Mouse (Mus musculus): ENCODE data around the gene Itpr2. TPM values are rescaled to one million over a fixed set of nuclear protein-coding genes. Genes with fewer than 3 reads are reported as not detected.
"Not testable (repeated sequence)": the region's sequence is repeated elsewhere in the genome, so short reads cannot be mapped to it uniquely, and the experiment has no call there.

Itpr2 gene
- polyA plus RNA-seq, 2 experiments, result 0.64 to 1.7 TPM

DNA sequence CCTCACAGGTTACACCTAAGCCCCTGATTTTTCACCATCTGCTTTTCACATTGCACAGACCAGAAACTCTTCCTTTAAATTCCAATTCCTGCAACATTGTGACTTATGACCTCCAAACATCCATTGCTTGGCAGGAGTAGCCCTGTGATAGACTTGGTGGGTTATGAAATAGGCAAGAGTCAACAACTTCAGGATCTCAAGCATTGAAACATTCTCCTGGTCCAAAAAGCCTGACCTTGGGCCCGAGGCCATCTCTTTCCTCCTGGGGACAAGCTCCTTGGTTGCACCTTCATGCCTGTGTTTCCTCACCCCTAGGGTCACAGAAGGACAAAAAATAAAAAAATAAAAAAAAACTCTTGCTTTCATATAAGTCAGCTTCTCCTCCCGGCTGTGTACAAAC is 32.1 kb downstream of the Itpr2 start:
- no peak overlapping the region for H3K4me2 ChIP-seq (ENCODE audit: low read depth)
- H3K27ac ChIP-seq, result no peak overlapping the region
- H3K36me3 ChIP-seq (replicated peaks; ENCODE audit: control insufficient read depth, insufficient read depth, low read depth), result no peaks in the 10 kb centered on the region
- WGBS (ENCODE audit: insufficient replicate concordance), result 55% methylated on average over 2 of the region's 2 CpGs
- H3K4me3 ChIP-seq (ENCODE audit: insufficient read depth in 1 of 2, low read depth in 2 of 2, low read length in 2 of 2), result no peak overlapping the region
- TF ChIP-seq EP300 (IDR thresholded peaks at IDR 0.05; ENCODE audit: low read depth), result no peak
- TF ChIP-seq CTCF (IDR thresholded peaks at IDR 0.05; ENCODE audit: low read depth), result no peak
- DNase-seq (ENCODE audit: low read depth in 3 of 3, low spot score in 3 of 3) (no peak), ATAC-seq (ENCODE audit: insufficient read depth) (no peak)
- no peaks in the 10 kb centered on the region for H3K9me3 ChIP-seq (ENCODE audit: control insufficient read depth, low read length)
- no peaks in the 10 kb centered on the region for H3K4me1 ChIP-seq (replicated peaks; ENCODE audit: control insufficient read depth in 2 of 2, insufficient read depth in 2 of 2, low read length in 1 of 2)
- no peaks in the 10 kb centered on the region for H3K27me3 ChIP-seq (ENCODE audit: control insufficient read depth, insufficient read depth, low read length)
- no peak overlapping the region for H3K9ac ChIP-seq (replicated peaks)

DNA sequence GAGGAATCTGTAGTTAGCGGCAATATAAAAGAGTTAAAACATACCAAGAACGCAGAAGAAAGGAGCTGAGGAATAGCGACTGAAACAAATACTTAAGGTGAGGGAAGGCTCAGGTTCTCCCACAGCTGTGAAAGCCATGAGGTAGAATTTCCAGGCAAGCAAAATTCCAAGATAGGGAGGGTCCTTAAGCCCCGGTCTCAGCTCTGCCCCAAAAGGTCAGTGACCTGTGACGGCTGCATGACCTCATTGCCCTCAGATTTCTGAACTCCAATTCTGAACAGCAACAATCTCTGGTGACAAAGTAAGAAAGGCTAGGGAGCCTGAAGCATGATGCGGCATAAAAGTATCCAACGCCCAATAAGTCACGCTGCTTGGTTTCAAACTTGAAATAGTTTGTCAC is 33.7 kb downstream of the Itpr2 start:
- Histone ChIP-seq H3K36me3 (replicated peaks; ENCODE audit: control insufficient read depth, insufficient read depth, low read depth) (no peaks in the 10 kb centered on the region), H3K27me3 (ENCODE audit: control insufficient read depth, insufficient read depth, low read length) (no peaks in the 10 kb centered on the region)
- TF ChIP-seq CTCF (IDR thresholded peaks at IDR 0.05; ENCODE audit: low read depth) (no peak), EP300 (IDR thresholded peaks at IDR 0.05; ENCODE audit: low read depth) (no peak)

DNA sequence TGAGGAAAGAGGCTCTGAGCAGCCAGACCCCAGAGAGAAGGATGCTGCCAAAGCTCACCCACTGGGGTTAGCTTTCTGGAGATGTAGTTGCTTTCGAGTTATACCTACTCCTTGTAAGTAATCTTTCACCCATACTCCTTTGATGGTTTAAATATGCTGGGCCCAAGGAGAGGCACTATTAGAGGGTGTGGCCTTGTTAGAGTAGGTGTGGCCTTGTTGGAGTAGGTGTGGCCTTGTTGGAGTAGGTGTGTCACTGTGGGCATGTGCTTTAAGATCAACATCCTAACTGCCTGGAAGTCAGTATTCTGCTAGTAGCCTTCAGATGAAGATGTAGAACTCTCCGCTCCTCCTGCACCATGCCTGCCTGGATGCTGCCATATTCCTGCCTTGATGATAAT is 37.4 kb downstream of the Itpr2 start:
- H3K27ac ChIP-seq; H3K27me3 ChIP-seq (ENCODE audit: control insufficient read depth, insufficient read depth, low read length); H3K4me3 ChIP-seq (ENCODE audit: insufficient read depth in 1 of 2, low read depth in 2 of 2, low read length in 2 of 2); H3K9me3 ChIP-seq (ENCODE audit: control insufficient read depth, low read length); H3K36me3 ChIP-seq (replicated peaks; ENCODE audit: control insufficient read depth, insufficient read depth, low read depth); H3K4me1 ChIP-seq (replicated peaks; ENCODE audit: control insufficient read depth in 2 of 2, insufficient read depth in 2 of 2, low read length in 1 of 2); H3K4me2 ChIP-seq (ENCODE audit: low read depth); H3K9ac ChIP-seq (replicated peaks); DNase-seq (ENCODE audit: low read depth in 3 of 3, low spot score in 3 of 3): not testable (repeated sequence)
- ATAC-seq (ENCODE audit: insufficient read depth), result peak; percentile 47; the same call in 1 of the 2 replicates
- WGBS (ENCODE audit: insufficient replicate concordance), result 87% methylated on average over 2 of the region's 2 CpGs

More for the DNA sequence above, 33.7 kb downstream of the Itpr2 start:
- no peak overlapping the region for H3K9ac ChIP-seq (replicated peaks)
- ATAC-seq (ENCODE audit: insufficient read depth), result no peak
- H3K4me2 ChIP-seq (ENCODE audit: low read depth), result no peak overlapping the region
- DNase-seq (ENCODE audit: low read depth in 3 of 3, low spot score in 3 of 3), result no peak
- no peaks in the 10 kb centered on the region for H3K4me1 ChIP-seq (replicated peaks; ENCODE audit: control insufficient read depth in 2 of 2, insufficient read depth in 2 of 2, low read length in 1 of 2)
- no peak overlapping the region for H3K27ac ChIP-seq
- no peak overlapping the region for H3K4me3 ChIP-seq (ENCODE audit: insufficient read depth in 1 of 2, low read depth in 2 of 2, low read length in 2 of 2)
- H3K9me3 ChIP-seq (ENCODE audit: control insufficient read depth, low read length), result no peaks in the 10 kb centered on the region
- 71% methylated on average over 8 of the region's 8 CpGs for WGBS (ENCODE audit: insufficient replicate concordance)

DNA sequence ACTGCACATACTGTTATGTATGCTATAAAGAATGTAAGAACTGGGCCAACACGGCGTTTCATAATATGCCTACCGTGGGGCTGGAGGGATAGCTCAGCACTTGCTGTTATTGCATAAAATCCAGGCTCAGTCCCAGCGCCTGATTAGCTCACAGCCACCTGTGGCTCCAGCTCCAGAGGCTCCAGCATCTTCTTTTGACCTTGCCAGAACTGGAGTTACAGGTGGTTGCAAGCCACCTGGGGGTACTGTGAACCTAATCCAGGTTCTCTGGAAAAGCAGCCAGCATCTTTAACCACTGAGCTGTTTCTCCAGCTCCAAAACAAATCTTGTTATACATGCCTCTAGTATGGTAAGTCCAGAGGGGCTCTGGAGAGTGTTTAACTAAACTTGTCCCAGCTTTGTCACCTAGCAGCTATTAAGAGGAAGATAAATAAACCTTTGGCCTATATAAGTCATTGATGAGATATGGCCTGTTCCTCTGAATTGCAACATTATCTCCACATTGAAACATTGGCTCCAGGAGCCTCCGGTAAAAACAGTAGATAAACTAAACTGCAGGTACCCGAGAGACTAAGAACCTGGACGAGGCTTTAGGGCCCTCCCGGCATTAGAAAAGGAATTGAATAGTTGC is 37.9 kb downstream of the Itpr2 start:
- Histone ChIP-seq H3K36me3 (replicated peaks; ENCODE audit: control insufficient read depth, insufficient read depth, low read depth) (no peaks in the 10 kb centered on the region), H3K27me3 (ENCODE audit: control insufficient read depth, insufficient read depth, low read length) (no peaks in the 10 kb centered on the region), H3K27ac (no peak overlapping the region), H3K9ac (replicated peaks) (no peak overlapping the region), H3K4me3 (ENCODE audit: insufficient read depth in 1 of 2, low read depth in 2 of 2, low read length in 2 of 2) (no peak overlapping the region), H3K4me1 (replicated peaks; ENCODE audit: control insufficient read depth in 2 of 2, insufficient read depth in 2 of 2, low read length in 1 of 2) (no peaks in the 10 kb centered on the region), H3K9me3 (ENCODE audit: control insufficient read depth, low read length) (no peaks in the 10 kb centered on the region), H3K4me2 (ENCODE audit: low read depth) (no peak overlapping the region)
- ATAC-seq (ENCODE audit: insufficient read depth) (no peak; the same call in 1 of the 2 replicates), DNase-seq (ENCODE audit: low read depth in 3 of 3, low spot score in 3 of 3) (no peak)
- TF ChIP-seq EP300 (IDR thresholded peaks at IDR 0.05; ENCODE audit: low read depth) (no peak), CTCF (IDR thresholded peaks at IDR 0.05; ENCODE audit: low read depth) (no peak)
- WGBS (ENCODE audit: insufficient replicate concordance), result 60% methylated on average over 8 of the region's 8 CpGs

DNA sequence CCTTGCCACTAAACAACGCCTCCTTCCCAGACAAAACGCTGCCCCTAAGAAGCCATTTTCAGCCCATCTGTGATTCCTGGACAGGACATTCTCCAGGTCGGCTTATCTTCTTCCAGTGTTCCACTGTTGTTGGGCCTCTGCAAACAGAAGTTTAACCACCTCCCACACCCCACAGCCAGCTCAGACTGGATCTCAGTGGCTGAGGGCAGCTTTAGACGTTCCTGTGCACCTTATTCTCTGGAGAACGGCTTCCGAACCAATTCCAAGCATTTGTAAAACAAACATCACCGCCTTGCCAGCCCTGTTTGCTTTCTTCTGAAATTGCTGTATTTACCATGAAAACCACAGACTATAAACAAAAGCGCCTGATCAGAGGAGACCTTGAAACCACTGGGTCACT is 41.1 kb downstream of the Itpr2 start:
- Histone ChIP-seq H3K4me1 (replicated peaks; ENCODE audit: control insufficient read depth in 2 of 2, insufficient read depth in 2 of 2, low read length in 1 of 2) (peaks cover 0 to 2% of the 10 kb centered on the region in 2 experiments; a peak in 2 of 4 replicates), H3K27ac (no peak overlapping the region), H3K9ac (replicated peaks) (no peak overlapping the region), H3K27me3 (ENCODE audit: control insufficient read depth, insufficient read depth, low read length) (no peaks in the 10 kb centered on the region), H3K9me3 (ENCODE audit: control insufficient read depth, low read length) (no peaks in the 10 kb centered on the region), H3K4me2 (ENCODE audit: low read depth) (no peak overlapping the region), H3K36me3 (replicated peaks; ENCODE audit: control insufficient read depth, insufficient read depth, low read depth) (no peaks in the 10 kb centered on the region), H3K4me3 (ENCODE audit: insufficient read depth in 1 of 2, low read depth in 2 of 2, low read length in 2 of 2) (no peak overlapping the region)
- DNase-seq (ENCODE audit: low read depth in 3 of 3, low spot score in 3 of 3) (no peak), ATAC-seq (ENCODE audit: insufficient read depth) (no peak)
- TF ChIP-seq CTCF (IDR thresholded peaks at IDR 0.05; ENCODE audit: low read depth) (no peak), EP300 (IDR thresholded peaks at IDR 0.05; ENCODE audit: low read depth) (no peak)
- WGBS (ENCODE audit: insufficient replicate concordance), result 52% methylated on average over 8 of the region's 8 CpGs
